Mouse (Mus musculus) regulatory T cell (primary cell): ENCODE measurements around the gene 1700023F06Rik.

Experiments used
- in situ Hi-C: fragments of 300-600 bp; cut with MboI, MseI; formaldehyde crosslinking; loops from one replicate; pipeline ENCODE4 v1.15.1; 2025; ENCODE audit warnings: high pct_unique_total_duplicates

1700023F06Rik gene

DNA sequence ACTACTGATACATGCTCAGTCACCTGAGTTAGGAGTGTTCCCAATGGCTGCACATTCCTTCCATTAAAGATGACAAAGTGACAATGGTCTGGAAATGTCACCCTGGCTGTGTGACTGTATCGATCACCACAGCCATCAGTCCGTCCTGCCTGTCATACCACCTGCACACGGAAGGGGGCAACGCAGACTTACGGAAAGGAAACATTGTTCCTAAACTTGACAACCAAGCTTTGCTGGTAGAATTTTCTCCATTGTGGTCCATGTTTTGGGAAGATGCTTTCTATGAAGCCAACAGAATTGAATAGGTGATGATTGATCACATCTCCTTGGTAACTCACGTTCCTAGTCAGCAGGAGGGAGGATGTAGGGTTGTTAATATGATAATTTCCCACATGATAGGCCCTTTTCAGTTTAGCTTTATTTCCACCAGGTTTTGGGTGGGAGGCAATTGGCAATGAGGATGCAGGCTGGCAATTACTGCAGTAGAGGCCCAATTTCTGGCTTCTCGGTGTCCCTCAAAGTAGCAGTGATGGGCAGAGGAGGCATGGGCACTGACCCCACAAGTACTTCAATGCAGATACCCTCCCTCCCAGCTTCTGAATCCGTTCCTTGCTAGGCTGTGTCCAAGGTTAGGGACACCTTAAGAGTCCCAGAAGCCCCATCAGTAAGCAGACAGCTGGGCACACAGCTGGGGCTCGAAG is 39.5 kb downstream of the 1700023F06Rik start:
- in situ Hi-C loops: no loop called here

- in situ Hi-C loops: no loop called here
Measured at GRCm38 (mm10) chr11:103164391-103164790, 44.0 kb downstream of the 1700023F06Rik start.

GRCm38 (mm10) chr11:103162132-103162531 is 46.2 kb downstream of the 1700023F06Rik start:
- in situ Hi-C loops: no loop called here

DNA sequence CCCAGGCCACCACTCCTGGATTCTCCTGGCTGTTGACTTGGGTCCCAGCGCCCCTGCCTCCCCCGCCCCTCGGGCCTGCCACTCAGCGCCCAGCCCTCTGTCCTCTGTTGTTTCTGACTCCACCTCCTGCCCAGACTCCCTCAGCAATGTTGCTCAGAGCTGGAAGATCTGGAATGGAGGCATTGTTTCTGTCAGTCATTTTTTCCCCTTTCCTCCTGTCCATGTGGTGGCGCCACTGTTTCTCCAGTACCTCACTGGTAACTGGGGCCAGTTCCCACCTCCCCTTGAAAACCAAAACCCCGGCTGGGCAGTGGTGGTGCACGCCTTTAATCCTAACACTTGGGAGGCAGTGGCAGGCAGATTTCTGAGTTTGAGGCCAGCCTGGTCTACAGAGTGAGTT is 46.9 kb downstream of the 1700023F06Rik start:
- in situ Hi-C loops: no loop called here

DNA sequence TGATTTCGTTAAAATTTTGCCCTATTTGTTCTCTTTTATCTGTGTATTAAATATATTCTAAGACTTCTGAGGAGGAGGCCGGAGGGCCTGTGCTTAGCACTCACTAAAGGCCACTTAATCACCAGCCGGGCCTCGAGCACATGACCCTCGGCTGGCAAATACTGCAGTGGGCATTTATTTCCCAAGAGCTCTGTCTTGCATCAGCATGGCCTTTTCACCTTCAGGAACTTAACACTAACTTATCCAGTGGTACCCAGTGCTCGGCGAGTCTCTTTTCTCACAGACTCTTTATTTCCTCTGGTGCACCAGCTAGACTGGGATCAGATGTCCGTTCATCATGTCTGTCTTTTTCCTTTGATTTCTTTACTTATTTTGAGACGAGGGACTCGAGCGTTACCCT is 47.6 kb downstream of the 1700023F06Rik start:
- in situ Hi-C loops: no loop called here

GRCm38 (mm10) chr11:103158621-103159478 is 49.5 kb downstream of the 1700023F06Rik start:
- in situ Hi-C loops: loop anchor here (5.0 kb wide), 1 partner anchor 57 kb away; the partner anchor contains the start of genes Acbd4 and Plcd3

- in situ Hi-C loops: no loop called here
Measured at GRCm38 (mm10) chr11:103149771-103150170, 58.6 kb downstream of the 1700023F06Rik start.
